Mouse (Mus musculus) forebrain, postnatal 0 days (tissue): Measurements from ENCODE around the gene Ccdc61. TPM values are rescaled to one million over a fixed set of nuclear protein-coding genes. Genes with fewer than 3 reads are reported as not detected.

Experiments
- ATAC-seq: fragments of 200-750 bp; cut with Nextera tagmentation; 2 replicates; pipeline ENCODE4 v1.8.0; 2017; ENCODE audit warnings: mild to moderate bottlenecking, moderate library complexity
- DNase-seq: peaks from one replicate; pipeline ENCODE4 v3.0.0-alpha.2; 2015
- H3K27ac ChIP-seq: fragments of 300-500 bp; sonication (generic); 2 replicates; pipeline ENCODE4 v1.5.1; 2014; ENCODE audit warnings: low read depth, mild to moderate bottlenecking, antibody characterized with exemption, low read length, moderate library complexity, mixed read lengths
- H3K27me3 ChIP-seq: fragments of 300-500 bp; sonication (generic); 2 replicates; pipeline ENCODE4 v1.6.1; 2014; ENCODE audit warnings: mild to moderate bottlenecking, low read length, mixed read lengths; ENCODE audit not compliant: insufficient read depth
- H3K36me3 ChIP-seq: fragments of 300-500 bp; sonication (generic); 2 replicates; pipeline ENCODE4 v1.6.1; 2014; ENCODE audit warnings: mild to moderate bottlenecking, moderate library complexity; ENCODE audit not compliant: insufficient read depth
- H3K4me1 ChIP-seq: fragments of 300-500 bp; sonication (generic); 2 replicates; pipeline ENCODE4 v1.6.1; 2014; ENCODE audit warnings: antibody characterized with exemption; ENCODE audit not compliant: insufficient read depth
- H3K4me2 ChIP-seq: fragments of 300-500 bp; sonication (generic); 2 replicates; pipeline ENCODE4 v1.6.1; 2014; ENCODE audit warnings: low read depth, mild to moderate bottlenecking, moderate library complexity
- H3K4me3 ChIP-seq: fragments of 300-500 bp; sonication (generic); 2 replicates; pipeline ENCODE4 v1.5.1; 2014; ENCODE audit warnings: low read depth, low read length, mixed read lengths
- H3K9ac ChIP-seq: fragments of 300-500 bp; sonication (generic); 2 replicates; pipeline ENCODE4 v1.6.1; 2014; ENCODE audit warnings: mild to moderate bottlenecking
- H3K9me3 ChIP-seq: fragments of 300-500 bp; sonication (generic); 2 replicates; pipeline ENCODE4 v1.6.1; 2016; ENCODE audit warnings: low read length
- CTCF ChIP-seq: sonication (generic); IDR thresholded peaks from 2 replicates; pipeline ENCODE4 v1.5.1; 2016; ENCODE audit warnings: antibody characterized with exemption, control low read depth, low read depth
- WGBS: fragments of 180-500 bp; shearing (Covaris S2); extraction: QIAGEN DNeasy Blood & Tissue Kit; methylation state at CpG from one replicate; pipeline ENCODE4 v1.1.7; 2014; 5-methylcytosine and 5-hydroxymethylcytosine counted together
- polyA plus RNA-seq: library from polyadenylated mRNA; unstranded; fragments of >200 nt; fragmentation: Nextera tagmentation; extraction: Ambion mirVana; gene quantifications from 2 replicates; pipeline ENCODE4 v1.2.1, GENCODE M21; 2015
- total RNA-seq: library from RNA; depleted of rRNA; stranded (reverse); fragments of >200 nt; gene quantifications from 2 replicates; pipeline ENCODE4 v1.2.3, GENCODE M21; 2014

The Ccdc61 gene
- total and polyA plus RNA-seq, 2 experiments from 2014 or later, result 12.8 to 23.2 TPM

- TF ChIP-seq CTCF, result 0 out of 2 replicates have a peak, but pooled peaks have one; percentile 16
- Histone ChIP-seq H3K9me3 (no peaks in the 10 kb centered on the region), H3K36me3 (peaks cover 58% of the 10 kb centered on the region), H3K4me3 (no peak overlapping the region), H3K27ac (peak overlapping the region; percentile 76), H3K4me1 (peaks cover 19% of the 10 kb centered on the region), H3K27me3 (no peaks in the 10 kb centered on the region), H3K4me2 (peak overlapping the region; percentile 11; the same call in 1 of the 2 replicates), H3K9ac (peak overlapping the region; percentile 23; the same call in 1 of the 2 replicates)
- WGBS, result 9% methylated on average over 12 of the region's 12 CpGs
- DNase-seq, result peak; percentile 81
- peak; percentile 85 for ATAC-seq
Measured at GRCm38 (mm10) chr7:18949781-18950522, 39.7 kb upstream of the Ccdc61 start.

- Histone ChIP-seq H3K9me3 (no peaks in the 10 kb centered on the region), H3K4me3 (no peak overlapping the region), H3K9ac (no peak overlapping the region), H3K4me2 (no peak overlapping the region), H3K4me1 (peaks cover 19% of the 10 kb centered on the region), H3K27ac (peak overlapping the region; percentile 50; the same call in 1 of the 2 replicates), H3K27me3 (no peaks in the 10 kb centered on the region), H3K36me3 (peaks cover 57% of the 10 kb centered on the region)
- no peak for ATAC-seq
- WGBS, result 47% methylated on average over 6 of the region's 6 CpGs
- TF ChIP-seq CTCF, result no peak
- no peak for DNase-seq
Measured at GRCm38 (mm10) chr7:18948151-18948550, 37.9 kb upstream of the Ccdc61 start.

- H3K4me2 ChIP-seq, result no peak overlapping the region
- 36% methylated on average over 9 of the region's 9 CpGs for WGBS
- ATAC-seq, result no peak; the same call in 1 of the 2 replicates
- TF ChIP-seq CTCF, result no peak
- H3K4me3 ChIP-seq, result no peak overlapping the region
- H3K36me3 ChIP-seq, result peaks cover 33% of the 10 kb centered on the region
- 0 out of 2 replicates have a peak overlapping the region, but pooled peaks have one; percentile 35 for H3K27ac ChIP-seq
- H3K9ac ChIP-seq, result no peak overlapping the region
- H3K27me3 ChIP-seq, result no peaks in the 10 kb centered on the region
- no peak for DNase-seq
- H3K4me1 ChIP-seq, result no peaks in the 10 kb centered on the region
- H3K9me3 ChIP-seq, result no peaks in the 10 kb centered on the region
Measured at GRCm38 (mm10) chr7:18942815-18943214, 32.6 kb upstream of the Ccdc61 start.

GRCm38 (mm10) chr7:18942376-18942775 lies 32.2 kb upstream of the Ccdc61 start:
- 10% methylated on average over 1 of the region's 1 CpGs for WGBS
- H3K9ac ChIP-seq, result no peak overlapping the region
- DNase-seq (no peak), ATAC-seq (peak; percentile 64)
- H3K4me2 ChIP-seq, result no peak overlapping the region
- H3K27me3 ChIP-seq, result no peaks in the 10 kb centered on the region
- H3K4me3 ChIP-seq, result no peak overlapping the region
- TF ChIP-seq CTCF, result no peak
- no peaks in the 10 kb centered on the region for H3K4me1 ChIP-seq
- H3K9me3 ChIP-seq, result no peaks in the 10 kb centered on the region
- no peak overlapping the region for H3K27ac ChIP-seq
- H3K36me3 ChIP-seq, result peaks cover 30% of the 10 kb centered on the region

GRCm38 (mm10) chr7:18927759-18928158 lies 17.5 kb upstream of the Ccdc61 start:
- H3K9ac ChIP-seq, result peak overlapping the region; percentile 98
- ATAC-seq (no peak), DNase-seq (no peak)
- peak overlapping the region; percentile 92 for H3K4me3 ChIP-seq
- H3K27ac ChIP-seq, result no peak overlapping the region
- no peaks in the 10 kb centered on the region for H3K9me3 ChIP-seq
- no peaks in the 10 kb centered on the region for H3K27me3 ChIP-seq
- no peak for TF ChIP-seq CTCF
- H3K4me2 ChIP-seq, result peak overlapping the region; percentile 78
- H3K36me3 ChIP-seq, result no peaks in the 10 kb centered on the region
- WGBS, result 27% methylated on average over 3 of the region's 3 CpGs
- H3K4me1 ChIP-seq, result peaks cover 36% of the 10 kb centered on the region

GRCm38 (mm10) chr7:18926911-18927310 lies 16.7 kb upstream of the Ccdc61 start:
- WGBS, result 39% methylated on average over 6 of the region's 6 CpGs
- peak overlapping the region; percentile 98 for H3K9ac ChIP-seq
- no peaks in the 10 kb centered on the region for H3K36me3 ChIP-seq
- peaks cover 41% of the 10 kb centered on the region for H3K4me1 ChIP-seq
- peak; percentile 2; the same call in 1 of the 2 replicates for ATAC-seq
- no peak for TF ChIP-seq CTCF
- no peaks in the 10 kb centered on the region for H3K27me3 ChIP-seq
- H3K4me3 ChIP-seq, result peak overlapping the region; percentile 92
- peak overlapping the region; percentile 97 for H3K27ac ChIP-seq
- no peak for DNase-seq
- H3K9me3 ChIP-seq, result no peaks in the 10 kb centered on the region
- peak overlapping the region; percentile 78 for H3K4me2 ChIP-seq
